ENCODE assay signal across 8 mouse cellular contexts in the genomic region with DNA sequence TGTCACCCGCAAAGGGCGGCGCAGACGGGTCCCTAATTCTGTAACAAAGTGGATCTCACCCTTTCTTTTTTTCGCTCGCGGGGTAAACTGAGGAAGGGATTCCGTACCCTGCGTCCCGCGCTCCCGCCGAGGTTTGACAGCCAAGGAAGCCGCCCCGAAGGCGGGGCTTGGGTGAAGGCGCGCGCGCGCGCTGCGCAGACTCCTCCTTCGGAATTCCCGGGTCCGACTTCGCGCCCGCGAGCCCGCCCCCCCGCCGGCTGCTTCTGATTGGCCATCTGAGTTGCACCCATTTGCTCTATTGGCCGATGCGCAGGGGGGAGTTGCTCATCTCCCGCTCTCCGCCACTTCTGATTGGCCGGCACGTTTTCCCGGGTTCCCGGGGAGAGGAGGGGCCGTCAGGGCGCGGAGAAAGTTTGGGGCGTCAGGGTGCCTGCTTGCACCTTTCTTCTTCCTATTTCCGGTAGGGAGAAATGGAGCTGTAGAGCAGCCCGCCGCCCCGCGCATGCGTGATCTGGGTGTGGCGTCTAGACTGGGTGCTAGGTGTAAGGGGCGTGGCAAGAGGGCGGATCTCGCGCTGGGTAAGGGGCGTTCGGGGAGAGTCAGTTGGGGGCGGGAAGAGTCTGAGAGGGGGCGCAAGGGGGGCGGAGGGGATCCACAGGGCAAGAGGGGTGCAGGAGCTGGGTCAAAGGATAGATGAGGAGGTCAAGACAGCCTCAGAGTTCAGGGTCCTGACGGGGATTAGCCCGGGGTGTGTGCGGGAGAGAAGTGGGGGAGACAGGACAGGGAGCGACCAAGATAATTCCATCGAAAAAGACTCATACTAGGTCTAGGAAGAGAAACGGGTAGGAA. TPM values are rescaled to one million over a fixed set of nuclear protein-coding genes. Genes with fewer than 3 reads are reported as not detected.
DNase-seq lines count a peak whose midpoint lies in the region; ATAC-seq lines count a peak whose summit lies in the region.

A gene (minus strand): TSS at position 173 of the 849 bp plus-strand sequence.
A gene (plus strand): TSS at position 449 of the 849 bp plus-strand sequence.

- peak within 1 kb of the TSS; percentile 77 for H3K4me2 ChIP-seq in hindbrain, embryonic 12.5 days (replicated peaks)

- DNase-seq in NIH3T3 (ENCODE audit: low read depth) = peak; percentile 99
- DNase-seq in cerebellum, postnatal 10 days = peak; percentile 99
- peak; percentile 94 to 95 for DNase-seq in frontal cortex, postnatal 10 days (ENCODE audit: low spot score in 2 of 2)
- peak; percentile 88 to 95 for DNase-seq in layer of hippocampus, postnatal 14 days (ENCODE audit: low spot score in 2 of 2)
- DNase-seq in lung, postnatal 14 days = peak; percentile 97
- peak; percentile 34 for DNase-seq in retina, adult 2 months (ENCODE audit: low read depth, low spot score)
- peak; percentile 96 to 99 for DNase-seq in thymus, postnatal 36 days

- H3K27me3 ChIP-seq in hindbrain, embryonic 12.5 days = peaks cover 5% of the 10 kb centered on the region; the same call in 1 of the 2 replicates

- peaks cover 32% of the 10 kb centered on the region for H3K4me1 ChIP-seq in hindbrain, embryonic 12.5 days

- H3K9ac ChIP-seq in hindbrain, embryonic 12.5 days = peak within 1 kb of the TSS; percentile 59

- under 1% methylated on average over 67 of the region's 67 CpGs for WGBS in hindbrain, embryonic 12.5 days

- peak; percentile 92 for ATAC-seq in hindbrain, embryonic 12.5 days (ENCODE audit: low FRiP score)

- H3K9me3 ChIP-seq in hindbrain, embryonic 12.5 days (replicated peaks) = no peaks in the 10 kb centered on the region

- H3K4me3 ChIP-seq in hindbrain, embryonic 12.5 days = peak within 1 kb of the TSS; percentile 55

- H3K36me3 ChIP-seq in hindbrain, embryonic 12.5 days = 0 out of 2 replicates have a peak, but pooled peaks cover 7% of the 10 kb centered on the region

- 0 out of 2 replicates have a peak within 1 kb of the TSS, but pooled peaks have one; percentile 40 for H3K27ac ChIP-seq in hindbrain, embryonic 12.5 days

RNA-seq across cellular contexts. Expression of the first gene that starts in this region (rescaled TPM):
- polyA plus RNA-seq in hindbrain, embryonic 12.5 days (2016; fragmentation: Nextera tagmentation; extraction: Ambion mirVana) = 37.3 and 37.6 TPM in 2 replicates
- total RNA-seq in layer of hippocampus, postnatal 14 days (2021) = 1 to 10 TPM; 5.3 to 6.5 TPM

RNA-seq across cellular contexts. Expression of the second gene that starts in this region (rescaled TPM):
- 14.8 and 15.2 TPM in 2 replicates for polyA plus RNA-seq in hindbrain, embryonic 12.5 days (2016; fragmentation: Nextera tagmentation; extraction: Ambion mirVana)
- total RNA-seq in layer of hippocampus, postnatal 14 days (2021) = 1 to 10 TPM; 6.1 to 6.5 TPM

Comparison
In these comparisons a context has a peak if more than half of its experiments do, and no peak if none do; other contexts are left out.
1. Peak in every context shown above with its lines: DNase-seq, ATAC-seq, H3K4me3 ChIP-seq and H3K27ac ChIP-seq.
2. DNase-seq: peak in every context shown above with its lines; median percentile 99 in NIH3T3; 99 in cerebellum, postnatal 10 days; 98 in thymus, postnatal 36 days; 97 in lung, postnatal 14 days; 94 in frontal cortex, postnatal 10 days; 92 in layer of hippocampus, postnatal 14 days; 34 in retina, adult 2 months.